Mouse (Mus musculus) 3T3-L1 (cell line): Measurements from ENCODE around the gene Mef2c.

Experiments used
- DNase-seq: peaks from one replicate; pipeline ENCODE4 v3.0.0-alpha.2; 2015; ENCODE audit warnings: low read depth, low spot score

The Mef2c gene

GRCm38 (mm10) chr13:83503919-83504318 lies at the start of gene Mef2c:
Mef2c (plus strand) TSS chr13:83504034.
- DNase-seq, result no peak

- DNase-seq, result no peak
Measured at GRCm38 (mm10) chr13:83458729-83459128, 45.1 kb upstream of the Mef2c start.

- DNase-seq, result no peak
Measured at GRCm38 (mm10) chr13:83459600-83459999, 44.2 kb upstream of the Mef2c start.

DNA sequence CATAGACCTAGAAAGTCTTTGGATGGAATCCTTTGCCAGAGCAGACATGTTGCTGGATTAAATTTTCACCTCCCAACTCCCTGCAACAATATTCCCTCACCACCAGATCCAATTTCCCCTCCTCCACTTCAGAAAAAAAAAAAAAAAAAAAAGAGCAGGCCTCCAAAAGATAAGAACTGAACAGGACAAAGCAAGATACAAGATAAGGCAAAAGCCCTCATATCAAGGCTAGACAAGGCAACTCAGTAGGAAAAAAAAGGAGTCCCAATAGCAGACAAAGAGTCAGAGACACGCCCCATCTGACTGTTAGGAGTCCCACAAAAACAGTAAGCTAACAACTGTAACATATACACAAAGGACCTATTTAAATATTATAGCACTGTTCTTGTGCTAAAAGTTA lies 43.2 kb upstream of the Mef2c start:
- no peak for DNase-seq

DNA sequence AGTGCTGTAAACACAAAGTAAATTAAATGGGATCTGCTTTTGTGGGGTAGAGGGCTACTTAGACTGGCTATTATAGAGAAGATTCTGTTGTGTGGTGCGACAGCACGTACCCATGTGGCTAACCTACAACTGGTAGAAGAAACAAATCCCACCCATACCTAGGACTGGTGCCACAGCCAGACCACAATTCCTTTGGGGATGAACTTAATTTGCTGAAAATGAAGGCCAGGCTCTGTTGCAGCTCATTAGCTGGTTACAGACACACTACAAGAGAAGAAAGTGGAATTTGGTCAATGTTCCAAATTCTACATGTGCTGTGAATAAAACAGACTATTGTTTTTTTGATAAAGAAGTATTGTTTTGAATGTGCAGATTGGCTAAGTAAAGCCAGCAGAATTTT lies 42.3 kb upstream of the Mef2c start:
- no peak for DNase-seq

- no peak for DNase-seq
Measured at GRCm38 (mm10) chr13:83466756-83467155, 37.1 kb upstream of the Mef2c start.

DNA sequence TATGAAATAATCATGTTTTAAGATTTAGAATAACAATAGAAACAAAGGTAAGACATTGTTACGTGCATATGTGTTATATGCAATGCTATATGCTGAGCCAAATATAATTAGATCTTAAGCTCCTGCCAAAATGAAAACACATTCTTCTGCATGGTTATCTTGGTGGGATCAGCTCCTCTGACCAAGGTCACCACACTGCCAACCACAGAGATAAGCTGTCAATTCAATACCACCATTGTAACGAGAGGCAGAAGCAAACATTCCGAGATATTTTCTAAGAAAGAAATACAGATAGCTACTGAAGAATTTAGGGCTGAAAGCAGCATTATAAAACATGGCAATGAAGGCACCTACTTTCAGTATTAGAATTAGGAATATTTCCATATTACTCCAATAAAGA lies 35.0 kb upstream of the Mef2c start:
- DNase-seq, result no peak

DNA sequence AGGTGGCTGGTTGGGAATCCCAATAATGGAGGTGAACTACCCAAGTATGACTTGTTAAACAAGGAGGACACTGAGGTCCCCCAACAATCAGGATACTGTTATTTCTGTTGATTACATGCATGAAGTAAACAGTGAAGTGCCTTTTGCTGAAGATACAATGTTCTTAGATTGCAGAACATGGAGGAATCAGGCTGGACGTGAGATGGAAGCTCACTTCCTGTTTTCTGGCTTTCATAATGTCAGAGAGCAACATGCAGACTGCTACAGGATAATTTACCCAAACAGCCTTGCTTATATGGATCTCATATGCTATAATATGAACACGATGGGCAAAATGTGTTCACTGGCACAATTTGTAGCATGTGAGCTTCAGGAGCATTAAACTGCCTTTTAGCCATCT lies 30.1 kb upstream of the Mef2c start:
- DNase-seq, result no peak

- DNase-seq, result no peak
Measured at GRCm38 (mm10) chr13:83480388-83480787, 23.4 kb upstream of the Mef2c start.

DNA sequence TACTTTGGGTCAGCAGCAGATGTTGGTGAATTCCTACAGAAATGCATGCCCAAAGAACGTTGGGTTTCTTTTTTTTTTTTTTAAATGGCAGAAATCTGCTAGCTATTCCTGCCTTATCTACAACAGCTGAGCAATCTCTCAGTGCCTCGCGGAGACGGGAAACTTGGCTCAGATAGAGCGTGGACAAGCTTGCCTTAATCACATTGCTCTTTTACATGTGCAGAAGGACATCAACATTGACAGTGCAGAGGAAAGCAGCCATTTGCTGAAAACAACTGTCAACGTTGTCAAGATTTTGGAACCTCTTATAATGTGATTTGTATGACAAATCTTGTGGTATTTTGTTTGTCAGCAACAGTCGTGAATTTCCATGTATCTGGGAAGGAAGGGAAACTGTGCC lies 22.5 kb upstream of the Mef2c start:
- no peak for DNase-seq

GRCm38 (mm10) chr13:83482087-83482486 lies 21.7 kb upstream of the Mef2c start:
- DNase-seq, result no peak

DNA sequence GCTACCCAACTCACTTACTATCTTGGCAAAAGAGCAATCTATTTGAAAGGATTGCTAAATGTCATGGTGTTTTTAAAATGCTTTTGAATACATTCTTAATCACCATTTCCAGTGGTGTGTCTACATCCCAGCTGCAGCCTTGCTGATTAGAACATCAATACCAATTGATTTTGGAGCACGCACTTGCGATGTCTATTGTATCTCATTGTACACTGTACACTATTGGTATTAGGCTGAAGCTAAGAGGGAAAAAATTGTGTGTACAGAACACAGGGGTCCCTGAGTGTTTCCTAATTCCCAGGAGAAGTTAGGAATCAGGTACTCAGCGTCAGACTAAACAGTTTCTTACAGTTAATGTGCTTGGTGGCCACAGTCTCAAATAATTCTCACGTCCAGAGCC lies 19.6 kb upstream of the Mef2c start:
- DNase-seq, result no peak

DNA sequence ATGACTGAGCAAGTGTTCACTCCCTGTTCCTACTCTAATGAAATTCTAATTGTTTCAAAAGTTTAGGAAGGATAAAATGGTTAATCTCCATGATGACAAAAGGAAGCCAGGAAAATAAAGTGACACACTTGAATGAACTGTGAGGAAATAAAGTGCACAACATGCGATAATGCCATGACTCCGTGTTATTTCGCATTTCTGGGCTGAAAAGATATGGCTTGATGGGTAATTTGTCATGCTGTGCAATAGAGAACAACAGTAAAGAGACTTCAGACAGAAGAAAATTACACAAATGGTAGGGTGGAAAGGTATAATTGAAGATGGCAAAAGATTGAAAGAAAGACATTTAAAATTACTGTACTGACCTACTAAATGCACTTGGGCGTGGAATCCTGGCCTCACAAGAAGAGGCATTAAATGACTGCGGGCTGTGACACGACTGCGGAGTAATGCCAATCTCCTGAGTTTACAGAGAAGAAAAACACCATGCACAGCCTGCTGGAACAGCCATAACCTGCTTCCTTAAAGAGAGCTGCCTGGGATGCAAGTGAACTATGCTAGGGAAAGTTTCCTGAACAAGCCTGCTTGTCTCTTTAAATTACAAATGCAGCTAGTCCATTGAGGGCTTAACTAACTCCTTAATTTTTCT lies 19.0 kb upstream of the Mef2c start:
- DNase-seq, result no peak

DNA sequence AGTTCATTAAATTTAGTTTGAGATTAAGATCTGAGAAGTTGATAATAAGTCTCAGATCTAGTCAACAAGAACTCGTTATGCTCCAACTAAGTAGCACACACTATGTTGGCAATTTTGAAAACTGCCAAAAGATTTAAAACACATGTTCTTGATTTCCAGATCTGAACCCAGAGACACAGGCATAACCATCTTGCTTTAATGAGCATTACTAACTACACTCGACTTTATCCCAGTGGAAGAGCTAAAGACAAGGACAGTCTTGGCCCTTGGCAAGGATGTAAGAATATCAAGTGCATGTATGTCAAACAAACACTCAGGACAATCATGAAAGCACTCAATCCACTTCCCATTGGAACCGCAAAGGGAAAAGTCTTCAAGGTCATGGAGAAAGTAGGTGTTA lies 11.8 kb upstream of the Mef2c start:
- no peak for DNase-seq

GRCm38 (mm10) chr13:83497708-83498107 lies 6.1 kb upstream of the Mef2c start:
- no peak for DNase-seq

GRCm38 (mm10) chr13:83499526-83499925 lies 4.3 kb upstream of the Mef2c start:
- no peak for DNase-seq

DNA sequence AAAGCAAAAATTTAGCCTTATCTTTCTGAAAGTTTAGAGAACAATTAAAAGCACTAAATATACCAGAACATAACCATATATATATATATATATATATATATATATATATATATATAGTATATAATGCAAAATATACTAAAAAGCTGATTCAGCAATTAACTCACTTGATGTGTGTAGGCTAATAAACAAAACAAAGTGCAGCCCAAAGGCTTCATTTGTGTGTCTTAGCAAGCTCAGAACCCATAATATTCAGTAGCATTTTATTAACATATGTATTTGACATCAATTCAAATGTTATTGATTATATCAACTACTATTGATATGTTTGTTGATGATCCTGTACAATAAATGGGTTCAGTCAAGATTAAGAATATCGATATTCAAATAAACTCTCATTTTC lies 3.9 kb downstream of the Mef2c start:
- no peak for DNase-seq

- no peak for DNase-seq
Measured at GRCm38 (mm10) chr13:83515013-83515547, 11.2 kb downstream of the Mef2c start.

GRCm38 (mm10) chr13:83517660-83518609 lies 14.1 kb downstream of the Mef2c start:
- DNase-seq, result no peak

GRCm38 (mm10) chr13:83520807-83521206 lies 17.0 kb downstream of the Mef2c start:
- no peak for DNase-seq

DNA sequence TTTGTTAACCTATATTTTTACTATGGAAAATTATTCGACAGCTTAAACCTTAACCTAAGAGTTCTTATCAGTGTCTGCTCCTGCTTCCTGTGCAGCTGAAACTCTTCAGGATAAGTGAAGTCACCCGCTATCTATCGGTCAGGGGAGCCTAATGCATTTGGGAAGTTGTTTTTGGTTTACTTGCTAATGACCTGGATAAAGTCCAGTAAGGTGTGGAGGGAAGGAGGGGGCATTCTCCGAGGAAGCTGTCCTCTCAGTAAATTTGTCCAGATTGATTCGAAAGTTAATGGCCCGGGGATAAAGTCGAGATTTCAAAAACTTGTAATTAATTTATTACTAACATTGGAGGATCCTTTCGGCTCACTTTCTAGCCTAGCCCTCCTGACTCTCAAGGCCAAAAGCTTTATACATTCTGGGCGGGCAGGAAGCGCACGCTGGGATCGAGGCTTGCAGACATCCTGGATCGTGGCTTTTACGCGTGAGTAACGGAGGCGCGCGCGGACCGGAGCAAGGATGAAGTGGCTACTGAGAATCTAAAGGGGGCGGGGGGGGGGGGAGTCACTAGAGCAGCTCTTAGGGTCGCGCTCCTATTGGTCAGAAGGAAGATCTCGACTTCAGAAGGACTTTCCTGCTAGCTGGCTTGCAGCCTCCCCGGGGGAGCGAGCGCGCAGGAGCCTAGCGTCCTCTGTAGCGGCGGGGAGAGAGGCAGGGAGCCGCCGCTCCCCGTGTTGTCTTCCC lies 19.6 kb downstream of the Mef2c start:
- DNase-seq, result no peak
